Mouse (Mus musculus) olfactory bulb, adult 2 months (tissue): ENCODE measurements around the gene Pik3r5.

Experiments used
- CTCF ChIP-seq: fragments of 200-500 bp; IDR thresholded peaks from 2 replicates; pipeline ENCODE4 v1.5.1; 2012; ENCODE audit warnings: low read depth, mild to moderate bottlenecking, low read length, moderate library complexity; ENCODE audit not compliant: insufficient read depth
- POLR2A ChIP-seq: fragments of 200-500 bp; IDR thresholded peaks from 2 replicates; pipeline ENCODE4 v1.6.1; 2012; ENCODE audit warnings: mild to moderate bottlenecking, low read depth, low read length, moderate library complexity; ENCODE audit not compliant: insufficient read depth

- TF ChIP-seq POLR2A (no peak), CTCF (no peak)
Measured at GRCm38 (mm10) chr11:68464260-68464659, 32.3 kb downstream of the Pik3r5 start.
